Comparison of ENCODE assay signal across 8 mouse cellular contexts in genomic region chr5:123391442-123391809, GRCm38 (mm10). TPM values are rescaled to one million over a fixed set of nuclear protein-coding genes. Genes with fewer than 3 reads are reported as not detected.
DNase-seq lines count a peak whose midpoint lies in the region; ATAC-seq lines count a peak whose summit lies in the region.

No protein-coding gene starts in this region.

- peak overlapping the region; percentile 21 for H3K4me3 ChIP-seq in brown adipose tissue, adult 24 weeks (ENCODE audit: insufficient read depth, low read depth, low read length)
- peak overlapping the region; percentile 46 for H3K4me3 ChIP-seq in forebrain, embryonic 16.5 days (replicated peaks; ENCODE audit: low read length)
- peak overlapping the region; percentile 40 for H3K4me3 ChIP-seq in midbrain, embryonic 12.5 days

- peak; percentile 41 for DNase-seq in kidney, postnatal 10 days
- no peak for DNase-seq in kidney, adult 9 months
- peak; percentile 64 to 75 for DNase-seq in layer of hippocampus, postnatal 10 days (ENCODE audit: low spot score in 2 of 2)
- DNase-seq in thymus, postnatal 36 days: no peak
- no peak for DNase-seq in gastrocnemius, postnatal 36 days

- H3K4me1 ChIP-seq in brown adipose tissue, adult 24 weeks (ENCODE audit: control insufficient read depth, insufficient read depth, insufficient read length, low read length): peaks cover 13% of the 10 kb centered on the region; the same call in 1 of the 2 replicates
- peaks cover 22% of the 10 kb centered on the region for H3K4me1 ChIP-seq in forebrain, embryonic 16.5 days (replicated peaks; ENCODE audit: control insufficient read depth, insufficient read depth, low read length)
- H3K4me1 ChIP-seq in midbrain, embryonic 12.5 days: peaks cover 33% of the 10 kb centered on the region

- peak; percentile 64 for ATAC-seq in forebrain, embryonic 16.5 days
- ATAC-seq in midbrain, embryonic 12.5 days (ENCODE audit: low FRiP score, low read depth): no peak

- no peaks in the 10 kb centered on the region for H3K27me3 ChIP-seq in forebrain, embryonic 16.5 days (replicated peaks; ENCODE audit: control insufficient read depth, insufficient read depth, low read length)
- H3K27me3 ChIP-seq in midbrain, embryonic 12.5 days: no peaks in the 10 kb centered on the region

- WGBS in forebrain, embryonic 16.5 days: under 1% methylated on average over 5 of the region's 5 CpGs
- WGBS in midbrain, embryonic 12.5 days: 3% methylated on average over 5 of the region's 5 CpGs

- no peaks in the 10 kb centered on the region for H3K9me3 ChIP-seq in forebrain, embryonic 16.5 days (ENCODE audit: control insufficient read depth, low read length)
- H3K9me3 ChIP-seq in midbrain, embryonic 12.5 days: no peaks in the 10 kb centered on the region

- H3K9ac ChIP-seq in forebrain, embryonic 16.5 days (replicated peaks; ENCODE audit: low read depth, low read length): peak overlapping the region; percentile 54
- peak overlapping the region; percentile 43 for H3K9ac ChIP-seq in midbrain, embryonic 12.5 days (replicated peaks)

- H3K36me3 ChIP-seq in forebrain, embryonic 16.5 days (ENCODE audit: control insufficient read depth, insufficient read depth): no peaks in the 10 kb centered on the region
- no peaks in the 10 kb centered on the region for H3K36me3 ChIP-seq in midbrain, embryonic 12.5 days

- intact Hi-C loops in gastrocnemius, postnatal 36 days (cut with DNase I): no loop called here

- H3K4me2 ChIP-seq in forebrain, embryonic 16.5 days (ENCODE audit: low read length): peak overlapping the region; percentile 68
- H3K4me2 ChIP-seq in midbrain, embryonic 12.5 days (replicated peaks): peak overlapping the region; percentile 66

- H3K27ac ChIP-seq in brown adipose tissue, adult 24 weeks (replicated peaks; ENCODE audit: low read depth, low read length): no peak overlapping the region
- H3K27ac ChIP-seq in forebrain, embryonic 16.5 days (ENCODE audit: low read length): no peak overlapping the region
- 0 out of 2 replicates have a peak overlapping the region, but pooled peaks have one; percentile 25 for H3K27ac ChIP-seq in midbrain, embryonic 12.5 days (replicated peaks)

RNA-seq across cellular contexts. Expression of gene Mlxip, which starts 3.2 kb away (rescaled TPM):
- polyA plus RNA-seq in brown adipose tissue, adult 24 weeks (2012; ENCODE audit: insufficient read depth, insufficient read length, missing spikeins): 7.8 and 8.2 TPM in 2 replicates
- 18.0 and 18.1 TPM in 2 replicates for polyA plus RNA-seq in forebrain, embryonic 16.5 days (2015; fragmentation: Nextera tagmentation; extraction: Ambion mirVana)
- 10 to 100 TPM; 22.3 to 22.7 TPM for total RNA-seq in layer of hippocampus, postnatal 10 days (2021)
- polyA plus RNA-seq in midbrain, embryonic 12.5 days (2016; fragmentation: Nextera tagmentation; extraction: Ambion mirVana): 16.8 and 21.5 TPM in 2 replicates
- total RNA-seq in gastrocnemius, postnatal 36 days (2021): 10 to 100 TPM; 49.7 to 50.7 TPM

RNA-seq across cellular contexts. Expression of gene Bcl7a, which starts 47.8 kb away (rescaled TPM):
- 9.7 and 9.8 TPM in 2 replicates for polyA plus RNA-seq in brown adipose tissue, adult 24 weeks (2012; ENCODE audit: insufficient read depth, insufficient read length, missing spikeins)
- 81.9 and 84.3 TPM in 2 replicates for polyA plus RNA-seq in forebrain, embryonic 16.5 days (2015; fragmentation: Nextera tagmentation; extraction: Ambion mirVana)
- total RNA-seq in layer of hippocampus, postnatal 10 days (2021): 10 to 100 TPM; 72.7 to 78.5 TPM
- 56.7 and 59.8 TPM in 2 replicates for polyA plus RNA-seq in midbrain, embryonic 12.5 days (2016; fragmentation: Nextera tagmentation; extraction: Ambion mirVana)
- total RNA-seq in gastrocnemius, postnatal 36 days (2021): 10 to 100 TPM in 1 of 2 experiments, 1 to 10 TPM in 1; 6.6 to 10.7 TPM

Comparison
In these comparisons a context has a peak if more than half of its experiments do, and no peak if none do; other contexts are left out.
1. DNase-seq: peak in kidney, postnatal 10 days (single experiment) and layer of hippocampus, postnatal 10 days (2 of 2); none in kidney, adult 9 months (single experiment), thymus, postnatal 36 days (0 of 2) and gastrocnemius, postnatal 36 days (0 of 2).
2. Peak in every context shown above with its lines, with median percentiles within 50 percentile points of each other: H3K4me3 ChIP-seq.